Mouse (Mus musculus) megakaryocyte, embryonic 14.5 days (primary cell): Measurements from ENCODE around the gene Hddc3.

ENCODE experiments used
- FLI1 ChIP-seq: IDR thresholded peaks from 2 replicates; pipeline ENCODE4 v1.6.1; 2012; ENCODE audit warnings: low read length, inconsistent platforms, mixed read lengths
- GATA1 ChIP-seq: IDR thresholded peaks from 3 replicates; pipeline ENCODE4 v1.6.1; 2012; ENCODE audit warnings: mixed read lengths, low read length, inconsistent platforms, borderline replicate concordance

GRCm38 (mm10) chr7:80298754-80299153 is 44.1 kb upstream of the Hddc3 start:
- TF ChIP-seq GATA1 (no peak), FLI1 (no peak)
